Mouse (Mus musculus) liver, embryonic 14.5 days (tissue): ENCODE measurements at regions not wholly inside any gene's neighbourhood (a gene's known extent, or its start where the extent isn't known, plus 50 kb on each side); places are given as distances from the start of the nearest gene placed in this dataset.

Source experiments
- CTCF ChIP-seq: IDR thresholded peaks from 2 replicates; pipeline ENCODE4 v1.5.1; 2016; ENCODE audit warnings: antibody characterized with exemption, low read depth, control low read depth
- EP300 ChIP-seq: IDR thresholded peaks from 2 replicates; pipeline ENCODE4 v1.6.1; 2016; ENCODE audit warnings: antibody characterized with exemption, low read depth

DNA sequence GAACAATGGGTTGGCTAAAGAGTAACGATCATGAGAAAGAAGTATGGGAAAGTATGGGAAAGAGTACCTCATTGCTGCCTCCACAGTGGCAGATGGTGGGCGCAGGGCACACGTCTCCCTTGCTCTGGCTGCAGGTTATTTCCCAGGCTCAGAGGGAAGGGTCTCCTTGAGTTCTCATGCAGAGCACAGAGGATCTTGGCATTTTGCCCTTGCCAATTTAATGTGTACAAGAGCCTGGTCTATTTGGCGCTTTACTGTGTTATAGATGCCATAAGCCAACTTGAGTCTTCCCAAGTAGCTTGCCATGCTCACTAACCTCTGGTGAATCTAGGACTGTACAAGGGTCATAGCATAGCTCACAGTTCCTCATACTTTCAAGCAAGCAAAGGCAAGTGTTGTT, 296.7 kb upstream of the Rnf219 start:
- TF ChIP-seq CTCF (no peak), EP300 (no peak)
